Mouse (Mus musculus): Measurements from ENCODE around the gene Gdi2. TPM values are rescaled to one million over a fixed set of nuclear protein-coding genes. Genes with fewer than 3 reads are reported as not detected.
"Not testable (repeated sequence)": the region's sequence is repeated elsewhere in the genome, so short reads cannot be mapped to it uniquely, and the experiment has no call there.

Gene Gdi2
- 100 to 1,000 TPM; 298 to 299 TPM for total RNA-seq (2021)

DNA sequence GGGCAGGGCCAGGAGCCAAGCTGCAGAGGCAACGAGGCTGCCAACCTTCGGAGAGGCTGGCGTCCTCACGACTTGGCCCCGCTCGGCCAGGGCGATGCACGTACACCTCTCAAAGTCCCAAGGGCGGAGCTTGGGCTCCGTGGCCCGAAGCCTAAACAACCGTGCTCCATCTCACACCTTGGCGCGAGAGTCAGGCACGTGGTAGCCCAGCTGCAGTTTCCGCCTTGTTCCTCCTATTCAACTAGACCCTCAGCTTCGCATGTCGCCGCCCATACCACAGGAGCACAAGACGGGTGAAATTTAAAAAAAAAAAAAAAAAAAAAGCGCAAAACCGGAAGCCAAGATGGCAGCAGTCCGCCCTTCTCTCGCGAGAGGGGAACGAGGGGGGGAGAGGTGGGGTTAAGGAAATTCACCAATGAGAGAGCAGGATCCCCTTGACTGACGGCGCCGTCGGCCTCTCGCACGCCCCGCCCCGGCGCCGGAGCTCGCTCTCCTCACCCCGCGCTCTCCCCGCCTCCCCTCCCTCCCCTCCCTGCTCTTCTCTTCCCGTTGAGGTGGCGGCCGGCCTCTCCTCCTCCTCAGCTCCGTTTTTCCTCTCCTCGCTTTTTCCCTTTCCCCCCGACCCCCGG, at the start of gene Gdi2:
Gdi2 (plus strand) TSS at position 470 of the 629 bp plus-strand sequence.
- DNase-seq: peak; percentile 96 to 97
- intact Hi-C loops (cut with DNase I): loop anchor here (2.0 kb wide), 1 partner anchor 73 kb away; the partner anchor contains the start of gene Fam208b

DNA sequence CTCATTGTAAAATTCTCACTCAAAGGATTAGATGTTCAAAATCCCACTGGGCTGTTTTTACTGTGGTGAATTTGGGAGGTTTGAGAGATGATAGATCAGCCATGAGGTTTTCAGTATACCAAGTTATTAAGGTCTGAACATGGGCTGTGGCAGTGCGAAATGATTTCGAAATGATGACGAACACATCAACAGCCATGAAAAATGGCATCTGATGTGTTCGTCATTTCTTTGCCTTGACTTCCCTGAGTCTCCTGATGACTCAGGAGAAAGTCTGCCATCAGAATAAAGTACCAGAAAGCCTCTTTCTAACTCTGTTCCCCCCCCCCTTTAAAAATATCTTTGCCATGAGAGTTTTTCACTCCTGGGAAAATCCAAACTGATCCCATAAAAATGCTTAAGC, 42.3 kb upstream of the Gdi2 start:
- intact Hi-C loops (cut with DNase I): no loop called here
- DNase-seq: no peak

- intact Hi-C loops (cut with DNase I); DNase-seq: not testable (repeated sequence)
These were observed 36.8 kb upstream of the Gdi2 start for GRCm38 (mm10) chr13:3501014-3501413.

- DNase-seq: not testable (repeated sequence)
- intact Hi-C loops (cut with DNase I): loop anchor here (5.0 kb wide), 1 partner anchor 233 kb away; no protein-coding TSS in a partner anchor
These were observed 22.5 kb upstream of the Gdi2 start for GRCm38 (mm10) chr13:3515351-3515750.

DNA sequence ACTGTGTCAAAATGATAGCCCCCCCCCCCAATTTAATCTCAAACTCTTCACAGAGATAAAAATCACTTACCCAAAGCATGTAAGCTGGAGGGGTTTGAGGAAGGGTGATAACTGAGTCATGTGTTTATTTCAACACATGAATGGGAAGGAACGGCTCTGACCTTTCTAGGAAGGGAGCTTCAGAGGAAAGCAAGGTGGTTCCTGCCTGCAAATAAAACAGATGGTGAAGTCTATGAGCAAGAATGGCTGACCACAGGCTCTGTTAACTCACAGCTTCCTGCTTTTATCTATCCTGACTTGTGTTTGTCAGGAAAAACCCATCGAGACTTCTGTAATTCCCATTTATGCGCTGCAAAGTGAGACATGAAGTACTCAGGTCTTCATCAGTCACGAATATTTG, 18.5 kb upstream of the Gdi2 start:
- intact Hi-C loops (cut with DNase I): loop anchor here (5.0 kb wide), 1 partner anchor 237 kb away; no protein-coding TSS in a partner anchor
- DNase-seq: not testable (repeated sequence)

- not testable (repeated sequence) for DNase-seq
- intact Hi-C loops (cut with DNase I): loop anchor here (5.0 kb wide), 1 partner anchor 238 kb away; no protein-coding TSS in a partner anchor
These were observed 17.9 kb upstream of the Gdi2 start for GRCm38 (mm10) chr13:3519994-3520393.

GRCm38 (mm10) chr13:3523459-3523858, 14.4 kb upstream of the Gdi2 start:
- intact Hi-C loops (cut with DNase I): no loop called here
- peak in 1 of 2 experiments; percentile 61 for DNase-seq

- DNase-seq: no peak
- intact Hi-C loops (cut with DNase I): no loop called here
These were observed 13.9 kb upstream of the Gdi2 start for GRCm38 (mm10) chr13:3523946-3524345.

GRCm38 (mm10) chr13:3525611-3526051, 12.2 kb upstream of the Gdi2 start:
- intact Hi-C loops (cut with DNase I): no loop called here

DNA sequence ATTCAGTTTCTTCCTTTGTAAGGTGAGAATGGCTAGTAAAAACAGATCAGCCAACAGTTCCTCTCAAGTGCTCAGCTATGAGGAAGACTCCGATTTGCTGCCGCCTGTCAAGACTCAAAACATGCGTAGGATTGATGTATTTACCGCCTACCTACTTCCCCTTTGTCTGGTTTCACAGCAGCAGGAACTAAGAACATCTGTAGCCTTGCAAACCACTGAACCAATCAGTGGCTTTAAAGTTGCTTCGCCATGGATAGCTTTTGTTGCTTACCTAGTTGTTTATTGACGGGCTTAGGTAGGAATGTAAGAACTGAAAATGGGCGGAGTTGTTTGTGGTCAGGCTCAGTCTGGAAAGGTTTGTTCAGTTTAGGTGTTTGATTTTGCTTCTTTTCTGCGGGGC, 11.5 kb upstream of the Gdi2 start:
- intact Hi-C loops (cut with DNase I): no loop called here
- DNase-seq: no peak

More at GRCm38 (mm10) chr13:3525611-3526051, 12.2 kb upstream of the Gdi2 start:
- no peak for DNase-seq

DNA sequence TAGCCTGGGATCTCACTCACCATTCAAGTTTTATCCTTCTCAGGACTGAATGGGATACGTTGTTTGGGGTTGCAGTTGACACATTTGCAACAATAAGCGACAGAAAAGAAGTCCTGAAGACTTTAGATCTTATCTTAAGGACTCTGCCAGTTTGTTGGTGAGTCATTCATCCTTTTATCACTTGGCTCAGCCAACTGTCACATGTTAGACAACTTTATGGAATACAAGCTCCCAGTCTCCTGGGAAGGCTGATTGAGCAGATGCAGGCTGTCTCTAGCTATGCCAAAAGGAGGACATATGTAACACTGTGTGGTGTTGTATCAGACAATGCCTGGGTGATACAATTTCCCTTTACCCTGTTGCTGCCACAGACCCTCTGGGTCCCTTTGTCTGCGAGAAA, 7.4 kb upstream of the Gdi2 start:
- intact Hi-C loops (cut with DNase I): no loop called here
- DNase-seq: no peak

- DNase-seq: not testable (repeated sequence)
These were observed 6.7 kb upstream of the Gdi2 start for GRCm38 (mm10) chr13:3531176-3531575.

DNA sequence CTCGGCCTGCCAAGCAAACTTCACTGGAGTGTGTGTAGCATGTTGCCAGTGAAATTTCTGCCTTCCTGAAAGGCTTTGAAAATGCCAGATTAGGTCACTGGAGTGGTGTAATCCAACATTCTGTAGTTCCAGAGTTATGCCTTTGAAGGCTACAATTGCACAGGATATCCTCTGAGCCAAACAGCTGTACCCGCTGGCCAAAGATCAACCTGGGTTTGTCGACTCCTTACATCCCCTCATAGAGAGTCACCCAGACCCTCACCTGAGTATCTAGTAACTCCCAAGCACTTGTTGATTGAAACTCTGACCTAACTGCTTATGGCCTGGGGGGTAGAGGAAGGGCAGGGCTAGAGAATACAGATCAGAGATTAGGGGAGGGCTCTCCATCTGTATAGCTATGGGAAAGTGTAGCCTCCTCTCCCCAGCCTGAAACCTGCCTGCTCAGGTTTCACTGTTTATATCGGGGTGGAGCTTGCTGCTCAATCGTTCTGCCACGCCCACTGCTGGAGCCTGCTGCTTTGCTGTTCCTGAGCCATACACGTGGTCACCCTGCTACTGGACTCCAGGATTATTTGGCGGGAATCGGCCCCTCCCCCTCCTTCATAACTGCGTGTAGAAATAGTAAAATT, 6.1 kb upstream of the Gdi2 start:
- intact Hi-C loops (cut with DNase I): no loop called here
- no peak for DNase-seq

More at GRCm38 (mm10) chr13:3531176-3531575, 6.7 kb upstream of the Gdi2 start:
- intact Hi-C loops (cut with DNase I): not testable (repeated sequence)

DNA sequence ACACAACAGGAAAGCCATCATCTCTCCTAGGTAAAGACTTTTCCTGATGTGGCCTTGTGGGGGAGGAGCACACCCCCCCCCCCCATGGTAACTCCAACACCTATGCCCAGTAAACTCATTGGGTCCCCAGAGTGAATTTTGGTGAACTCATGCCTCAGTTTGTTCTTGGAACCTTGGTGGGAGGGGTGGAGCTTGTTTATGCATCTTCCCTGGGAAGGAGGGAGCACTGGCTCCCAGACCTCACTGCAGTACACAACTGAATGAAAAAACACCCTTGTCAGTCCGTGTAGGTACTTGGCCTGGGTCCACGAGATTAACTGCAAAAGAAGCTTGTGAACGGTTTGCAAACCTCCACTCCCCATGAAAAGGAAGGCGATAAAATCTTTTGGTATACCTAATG, 5.4 kb upstream of the Gdi2 start:
- intact Hi-C loops (cut with DNase I): no loop called here

DNA sequence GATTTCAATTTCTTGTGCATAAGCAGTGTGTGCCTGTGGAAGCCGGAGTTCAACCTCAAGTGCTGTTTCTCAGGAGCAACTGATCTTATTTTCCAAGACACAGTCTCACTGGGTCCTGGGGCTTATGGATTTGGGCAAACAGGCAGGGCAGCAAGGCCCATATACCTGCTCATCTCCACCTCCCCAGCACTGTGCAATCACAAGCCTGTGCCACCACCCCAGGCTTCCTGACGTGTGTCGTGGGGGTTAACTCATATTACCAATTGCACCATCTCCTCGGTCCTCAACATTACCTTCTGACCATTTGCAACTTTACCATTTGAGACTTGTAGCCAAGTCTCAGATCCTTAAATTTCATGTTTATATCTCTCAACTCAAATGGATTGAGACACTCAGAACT, 3.7 kb upstream of the Gdi2 start:
- DNase-seq: no peak
- intact Hi-C loops (cut with DNase I): no loop called here

More for the DNA sequence above, 5.4 kb upstream of the Gdi2 start:
- DNase-seq: no peak

DNA sequence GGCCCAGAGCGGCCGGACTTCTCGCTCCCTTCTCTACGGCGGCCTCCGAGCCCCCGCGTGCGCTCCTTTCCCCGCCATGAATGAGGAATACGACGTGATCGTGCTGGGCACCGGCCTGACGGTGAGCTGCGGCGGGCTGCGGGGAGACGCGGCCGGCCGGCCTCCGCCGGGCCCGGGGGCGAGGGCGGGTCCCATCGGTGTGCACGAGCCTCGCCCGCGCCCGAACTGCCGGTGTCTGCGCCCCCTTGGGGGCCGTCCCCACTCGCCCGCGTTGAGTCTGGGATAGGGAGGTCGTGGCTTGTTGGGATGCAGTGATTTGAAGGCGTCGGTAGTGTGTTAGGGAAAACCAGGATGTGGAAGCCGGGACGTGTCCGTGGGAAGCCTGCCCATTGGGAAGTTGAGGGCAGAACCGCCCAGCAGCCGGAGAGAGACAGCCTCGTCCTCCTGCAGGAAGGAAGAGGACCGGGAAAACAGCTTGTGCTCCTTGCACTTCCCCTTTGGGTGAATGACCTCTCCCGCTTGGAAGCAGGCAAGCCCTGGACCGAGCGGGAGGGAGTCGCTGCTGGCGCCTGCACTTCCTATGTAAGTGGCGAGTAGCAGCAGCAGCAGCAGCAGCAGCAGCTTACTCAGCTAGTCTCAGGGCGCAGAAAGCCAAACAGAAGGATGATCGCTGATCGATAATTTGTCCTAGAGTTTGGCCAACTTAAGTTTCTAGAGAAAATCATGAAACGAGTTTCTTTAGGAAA, 533 bp downstream of the Gdi2 start:
- intact Hi-C loops (cut with DNase I): loop anchor here (2.0 kb wide), 1 partner anchor 72 kb away; the partner anchor contains the start of gene Fam208b
- DNase-seq: peak; percentile 89 to 90

DNA sequence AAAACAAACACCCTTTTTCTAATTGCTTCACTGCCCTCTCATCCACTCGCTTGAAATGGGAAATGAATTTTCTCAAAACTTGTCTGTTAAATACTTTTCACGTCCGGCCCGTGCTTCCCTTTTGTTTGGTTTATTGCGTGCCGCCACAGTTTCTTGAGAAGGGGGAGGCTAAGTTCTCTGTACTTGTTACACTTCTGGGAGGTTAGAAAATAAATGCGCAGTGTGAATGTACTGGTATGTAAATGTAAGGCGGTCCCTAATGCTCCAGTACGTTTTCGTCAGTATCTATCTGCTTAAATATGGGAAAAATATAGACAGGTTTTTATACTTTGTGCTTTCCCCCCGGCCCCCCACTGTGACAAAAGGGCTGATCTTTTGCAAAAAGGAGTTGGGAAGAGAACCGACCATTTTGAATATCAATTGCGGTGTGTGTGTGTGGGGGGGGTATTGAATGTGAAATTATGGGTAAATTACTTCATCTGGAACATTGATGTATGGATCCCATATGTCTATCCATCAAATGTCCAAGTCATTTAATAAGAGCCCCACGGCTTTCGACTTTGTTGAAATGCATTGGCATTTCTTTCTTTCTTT, 1.2 kb downstream of the Gdi2 start:
- intact Hi-C loops (cut with DNase I): loop anchor here (2.0 kb wide), 1 partner anchor 72 kb away; the partner anchor contains the start of gene Fam208b

DNA sequence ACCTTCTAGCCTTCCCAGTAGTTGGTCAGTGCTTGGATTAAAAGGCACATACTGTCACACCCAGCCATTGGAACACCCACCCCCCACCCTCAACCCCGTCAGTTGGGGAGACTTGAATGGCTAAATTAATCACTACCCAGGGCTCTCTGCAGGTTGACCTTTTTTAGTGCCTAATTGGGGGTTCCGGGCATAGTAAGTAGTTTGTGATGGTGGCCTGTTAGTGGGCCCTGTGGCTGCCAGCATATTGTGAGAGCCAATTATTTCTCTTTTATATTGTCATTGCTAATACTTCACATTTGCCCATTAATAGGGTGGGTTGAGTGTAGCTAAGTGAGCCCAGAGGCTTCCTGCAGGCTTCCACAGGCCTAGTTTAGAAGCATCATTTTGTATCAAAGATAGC, 2.3 kb downstream of the Gdi2 start:
- no peak for DNase-seq
- intact Hi-C loops (cut with DNase I): no loop called here

More for the DNA sequence above, 1.2 kb downstream of the Gdi2 start:
- DNase-seq: no peak

- intact Hi-C loops (cut with DNase I): no loop called here
- DNase-seq: no peak
These were observed 3.4 kb downstream of the Gdi2 start for GRCm38 (mm10) chr13:3541159-3541782.

Data from heart, postnatal 10 days (tissue).